Mouse (Mus musculus): ENCODE data around the gene A730046J19Rik. TPM values are rescaled to one million over a fixed set of nuclear protein-coding genes. Genes with fewer than 3 reads are reported as not detected.

Gene A730046J19Rik
- 0.04 and 0.25 TPM in 2 replicates for polyA plus RNA-seq (2014; fragmentation: Nextera tagmentation; extraction: Ambion mirVana)

DNA sequence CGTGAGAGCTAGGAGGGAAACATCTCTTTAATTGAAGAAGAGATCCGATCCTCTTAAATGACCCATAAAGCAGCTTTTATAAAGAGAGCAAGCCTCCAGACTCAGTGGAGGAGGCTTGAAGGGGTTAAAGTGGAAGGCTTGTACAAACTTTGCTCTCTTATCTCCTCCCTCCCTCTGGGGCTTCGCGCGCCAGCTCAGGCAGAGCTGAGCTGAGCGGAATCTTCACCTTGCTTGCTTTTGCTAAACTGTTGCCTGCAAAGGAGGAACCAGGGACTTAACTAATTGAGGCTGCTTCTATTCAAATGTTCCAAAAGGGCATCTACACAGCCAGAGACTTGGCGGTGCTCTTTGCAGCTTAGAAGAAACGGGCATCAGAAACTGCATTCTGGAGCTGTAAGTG lies at the start of gene A730046J19Rik:
A730046J19Rik (plus strand) TSS at position 173 of the 400 bp plus-strand sequence.
- H3K4me1 ChIP-seq (ENCODE audit: control insufficient read depth, insufficient read depth, low read length), result no peaks in the 10 kb centered on the region
- DNase-seq (ENCODE audit: low spot score, missing footprints) (no peak), ATAC-seq (ENCODE audit: low FRiP score) (no peak)
- 0 out of 2 replicates have a peak within 1 kb of the TSS, but pooled peaks have one; percentile 6 for H3K4me2 ChIP-seq
- H3K27me3 ChIP-seq (ENCODE audit: control insufficient read depth, insufficient read depth, low read length), result no peaks in the 10 kb centered on the region; the same call in 1 of the 2 replicates
- H3K4me3 ChIP-seq (ENCODE audit: low read depth, low read length), result no peak within 1 kb of the TSS
- WGBS, result 26% methylated on average over 8 of the region's 8 CpGs
- no peaks in the 10 kb centered on the region for H3K9me3 ChIP-seq (ENCODE audit: control insufficient read depth, low read length)
- H3K9ac ChIP-seq (ENCODE audit: low read length), result no peak within 1 kb of the TSS
- no peaks in the 10 kb centered on the region for H3K36me3 ChIP-seq (ENCODE audit: control insufficient read depth, insufficient read depth, low read length)
- no peak within 1 kb of the TSS for H3K27ac ChIP-seq (ENCODE audit: low read depth, low read length)

DNA sequence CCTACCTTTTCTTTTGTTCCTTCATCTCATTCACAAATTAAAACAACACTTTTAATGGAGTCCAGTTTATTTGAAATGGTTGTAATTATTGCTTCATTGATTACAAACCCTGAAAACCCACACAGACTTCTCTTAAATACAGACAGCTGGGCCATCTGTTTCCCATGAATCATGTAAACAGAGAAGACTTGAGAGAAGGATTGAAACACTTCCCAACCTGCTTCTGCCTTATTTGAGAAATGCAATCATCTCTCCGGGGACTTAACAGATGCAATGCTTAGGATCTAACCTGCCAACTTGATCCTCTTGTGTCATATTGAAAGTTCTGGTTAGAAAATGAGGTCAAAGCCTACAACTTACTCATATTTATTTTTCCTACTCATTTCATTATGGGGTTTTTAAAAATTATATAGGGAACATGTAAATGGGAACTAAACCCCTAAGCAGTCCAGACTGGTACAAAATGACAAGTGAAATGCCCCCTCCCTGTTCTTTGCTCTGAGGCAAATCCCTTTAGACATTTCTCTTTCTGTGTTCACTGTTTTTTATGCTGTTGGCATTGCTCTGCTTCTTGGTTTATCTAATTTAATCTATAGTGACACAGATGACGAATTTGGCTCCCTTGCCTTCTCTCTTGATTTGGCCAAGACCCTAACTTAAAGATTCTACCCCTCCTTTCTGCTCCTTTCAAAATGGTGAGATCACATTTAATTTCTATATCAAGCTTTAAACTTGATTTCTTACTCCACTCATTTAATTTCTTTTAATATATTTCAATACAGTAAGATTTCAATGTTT lies 48.7 kb upstream of the A730046J19Rik start:
- no peak for ATAC-seq (ENCODE audit: low FRiP score)
- 64% methylated on average over 2 of the region's 2 CpGs for WGBS
- no peak overlapping the region for H3K4me3 ChIP-seq (ENCODE audit: low read depth, low read length)

GRCm38 (mm10) chrX:144136281-144136680 lies 17.2 kb upstream of the A730046J19Rik start:
- H3K4me1 ChIP-seq (ENCODE audit: control insufficient read depth, insufficient read depth, low read length), result no peaks in the 10 kb centered on the region
- no peaks in the 10 kb centered on the region for H3K9me3 ChIP-seq (ENCODE audit: control insufficient read depth, low read length)
- DNase-seq (ENCODE audit: low spot score, missing footprints) (no peak), ATAC-seq (ENCODE audit: low FRiP score) (no peak)
- H3K27ac ChIP-seq (ENCODE audit: low read depth, low read length), result no peak overlapping the region
- no peaks in the 10 kb centered on the region for H3K27me3 ChIP-seq (ENCODE audit: control insufficient read depth, insufficient read depth, low read length)
- WGBS, result 100% methylated on average over 1 of the region's 1 CpGs
- no peak overlapping the region for H3K4me3 ChIP-seq (ENCODE audit: low read depth, low read length)
- H3K4me2 ChIP-seq, result no peak overlapping the region
- H3K9ac ChIP-seq (ENCODE audit: low read length), result no peak overlapping the region
- H3K36me3 ChIP-seq (ENCODE audit: control insufficient read depth, insufficient read depth, low read length), result no peaks in the 10 kb centered on the region

More for the DNA sequence above, 48.7 kb upstream of the A730046J19Rik start:
- Histone ChIP-seq H3K36me3 (ENCODE audit: control insufficient read depth, insufficient read depth, low read length) (no peaks in the 10 kb centered on the region), H3K4me2 (no peak overlapping the region), H3K9me3 (ENCODE audit: control insufficient read depth, low read length) (no peaks in the 10 kb centered on the region), H3K9ac (ENCODE audit: low read length) (no peak overlapping the region), H3K4me1 (ENCODE audit: control insufficient read depth, insufficient read depth, low read length) (no peaks in the 10 kb centered on the region), H3K27ac (ENCODE audit: low read depth, low read length) (no peak overlapping the region), H3K27me3 (ENCODE audit: control insufficient read depth, insufficient read depth, low read length) (no peaks in the 10 kb centered on the region)
- no peak for DNase-seq (ENCODE audit: low spot score, missing footprints)

DNA sequence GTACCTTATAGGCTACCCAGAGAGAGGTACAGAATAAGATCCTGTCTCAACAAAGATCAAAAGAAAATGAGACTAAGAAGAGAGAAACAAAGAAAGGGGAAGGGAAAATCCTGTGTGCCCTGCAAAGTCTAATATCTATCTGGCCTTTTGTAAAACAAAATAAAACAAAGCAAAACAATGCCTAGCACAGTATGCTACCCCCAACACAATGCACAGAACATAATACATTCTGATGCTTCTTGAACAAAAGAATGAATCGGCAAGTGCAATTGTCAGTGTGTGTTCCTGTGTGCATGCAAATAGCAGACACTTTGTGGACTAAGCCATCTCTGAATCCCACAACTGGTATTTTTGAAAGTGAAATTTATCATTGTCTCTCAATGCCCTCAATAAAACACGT lies 3.5 kb upstream of the A730046J19Rik start:
- Histone ChIP-seq H3K4me2 (no peak overlapping the region), H3K36me3 (ENCODE audit: control insufficient read depth, insufficient read depth, low read length) (no peaks in the 10 kb centered on the region), H3K27ac (ENCODE audit: low read depth, low read length) (no peak overlapping the region), H3K4me3 (ENCODE audit: low read depth, low read length) (no peak overlapping the region), H3K4me1 (ENCODE audit: control insufficient read depth, insufficient read depth, low read length) (no peaks in the 10 kb centered on the region), H3K9ac (ENCODE audit: low read length) (no peak overlapping the region), H3K9me3 (ENCODE audit: control insufficient read depth, low read length) (no peaks in the 10 kb centered on the region), H3K27me3 (ENCODE audit: control insufficient read depth, insufficient read depth, low read length) (no peaks in the 10 kb centered on the region)
- no peak for ATAC-seq (ENCODE audit: low FRiP score)
- WGBS, result 70% methylated on average over 2 of the region's 2 CpGs
- no peak for DNase-seq (ENCODE audit: low spot score, missing footprints)

GRCm38 (mm10) chrX:144154111-144154510 lies 616 bp downstream of the A730046J19Rik start:
- no peak overlapping the region for H3K4me3 ChIP-seq (ENCODE audit: low read depth, low read length)
- H3K4me1 ChIP-seq (ENCODE audit: control insufficient read depth, insufficient read depth, low read length), result no peaks in the 10 kb centered on the region
- H3K4me2 ChIP-seq, result no peak overlapping the region
- no peak overlapping the region for H3K9ac ChIP-seq (ENCODE audit: low read length)
- ATAC-seq (ENCODE audit: low FRiP score), result no peak
- no peaks in the 10 kb centered on the region; the same call in 1 of the 2 replicates for H3K27me3 ChIP-seq (ENCODE audit: control insufficient read depth, insufficient read depth, low read length)
- DNase-seq (ENCODE audit: low spot score, missing footprints), result no peak
- WGBS, result 32% methylated on average over 7 of the region's 7 CpGs
- no peaks in the 10 kb centered on the region for H3K36me3 ChIP-seq (ENCODE audit: control insufficient read depth, insufficient read depth, low read length)
- H3K9me3 ChIP-seq (ENCODE audit: control insufficient read depth, low read length), result no peaks in the 10 kb centered on the region
- no peak overlapping the region for H3K27ac ChIP-seq (ENCODE audit: low read depth, low read length)

- Histone ChIP-seq H3K9ac (ENCODE audit: low read length) (no peak overlapping the region), H3K4me1 (ENCODE audit: control insufficient read depth, insufficient read depth, low read length) (no peaks in the 10 kb centered on the region), H3K36me3 (ENCODE audit: control insufficient read depth, insufficient read depth, low read length) (no peaks in the 10 kb centered on the region), H3K4me3 (ENCODE audit: low read depth, low read length) (no peak overlapping the region), H3K4me2 (no peak overlapping the region), H3K27me3 (ENCODE audit: control insufficient read depth, insufficient read depth, low read length) (no peaks in the 10 kb centered on the region; the same call in 1 of the 2 replicates), H3K9me3 (ENCODE audit: control insufficient read depth, low read length) (no peaks in the 10 kb centered on the region), H3K27ac (ENCODE audit: low read depth, low read length) (no peak overlapping the region)
- WGBS, result 52% methylated on average over 5 of the region's 5 CpGs
- no peak for ATAC-seq (ENCODE audit: low FRiP score)
- no peak for DNase-seq (ENCODE audit: low spot score, missing footprints)
Observed at GRCm38 (mm10) chrX:144162936-144163335, 9.4 kb downstream of the A730046J19Rik start.

Other genes starting within 250 kb of the A730046J19Rik start
- gene Dcx, start 220.4 kb upstream of the A730046J19Rik start, polyA plus RNA-seq (2014; fragmentation: Nextera tagmentation; extraction: Ambion mirVana), result 95.8 and 126 TPM in 2 replicates
- gene Alg13, start 164.1 kb downstream of the A730046J19Rik start, polyA plus RNA-seq (2014; fragmentation: Nextera tagmentation; extraction: Ambion mirVana), result 27.2 and 31.0 TPM in 2 replicates

Measured in midbrain, embryonic 11.5 days (tissue).